Mouse (Mus musculus) monocyte, adult 2 months (primary cell): ENCODE results near the gene Oxsm.

Experiments used
- DNase-seq, 2 experiments: peaks; one replicate each; pipeline ENCODE4 v3.0.0; 2022; ENCODE audit warnings: low spot score in 2 of 2, low read depth in 1 of 2

Gene Oxsm

GRCm38 (mm10) chr14:16249171-16249874 is at the start of gene Oxsm, which contains the start of gene Ngly1:
Gene Oxsm, minus strand, starts transcription at chr14:16249808.
Gene Ngly1, plus strand, starts transcription at chr14:16249280.
- DNase-seq: peak; percentile 36 to 73

- DNase-seq: no peak
Measured at GRCm38 (mm10) chr14:16296816-16297468, 47.3 kb upstream of the Oxsm start.

GRCm38 (mm10) chr14:16293921-16294320 is 44.3 kb upstream of the Oxsm start:
- DNase-seq: no peak

GRCm38 (mm10) chr14:16293015-16293414 is 43.4 kb upstream of the Oxsm start:
- no peak for DNase-seq

GRCm38 (mm10) chr14:16292371-16292770 is 42.8 kb upstream of the Oxsm start:
- no peak for DNase-seq

- DNase-seq: no peak
Measured at GRCm38 (mm10) chr14:16283966-16284365, 34.4 kb upstream of the Oxsm start.

- no peak for DNase-seq
Measured at GRCm38 (mm10) chr14:16279196-16279595, 29.6 kb upstream of the Oxsm start.

GRCm38 (mm10) chr14:16273677-16274076 is 24.1 kb upstream of the Oxsm start:
- DNase-seq: no peak

GRCm38 (mm10) chr14:16269776-16270175 is 20.2 kb upstream of the Oxsm start:
- no peak for DNase-seq

- no peak for DNase-seq
Measured at GRCm38 (mm10) chr14:16267028-16267427, 17.4 kb upstream of the Oxsm start.

GRCm38 (mm10) chr14:16261869-16262268 is 12.3 kb upstream of the Oxsm start:
- DNase-seq: no peak

- DNase-seq: no peak
Measured at GRCm38 (mm10) chr14:16260541-16260940, 10.9 kb upstream of the Oxsm start.

GRCm38 (mm10) chr14:16256209-16256608 is 6.6 kb upstream of the Oxsm start:
- no peak for DNase-seq

GRCm38 (mm10) chr14:16255745-16256144 is 6.1 kb upstream of the Oxsm start:
- DNase-seq: no peak

GRCm38 (mm10) chr14:16250099-16250498 is 491 bp upstream of the Oxsm start:
- DNase-seq: no peak

GRCm38 (mm10) chr14:16248603-16249157 is 928 bp downstream of the Oxsm start:
- no peak for DNase-seq

GRCm38 (mm10) chr14:16248135-16248534 is 1.5 kb downstream of the Oxsm start:
- DNase-seq: no peak

GRCm38 (mm10) chr14:16246340-16246912 is 3.2 kb downstream of the Oxsm start:
- DNase-seq: no peak

- no peak for DNase-seq
Measured at GRCm38 (mm10) chr14:16245127-16245526, 4.5 kb downstream of the Oxsm start.

- no peak for DNase-seq
Measured at GRCm38 (mm10) chr14:16244370-16244769, 5.2 kb downstream of the Oxsm start.

GRCm38 (mm10) chr14:16243603-16244209 is 5.9 kb downstream of the Oxsm start:
- peak in 1 of 2 experiments; percentile 18 for DNase-seq
